Mouse (Mus musculus) kidney, embryonic 15.5 days (tissue): Measurements from ENCODE around the gene Irx6. TPM values are rescaled to one million over a fixed set of nuclear protein-coding genes. Genes with fewer than 3 reads are reported as not detected.

Experiments used
- ATAC-seq: fragments of 200-750 bp; cut with Nextera tagmentation; replicated peaks from 2 replicates; pipeline ENCODE4 v1.8.0; 2017; ENCODE audit warnings: moderate TSS enrichment; ENCODE audit not compliant: low FRiP score
- H3K27ac ChIP-seq: fragments of 300-500 bp; sonication (generic); 2 replicates; pipeline ENCODE4 v1.5.1; 2015; ENCODE audit warnings: mild to moderate bottlenecking, inconsistent platforms
- H3K27me3 ChIP-seq: fragments of 300-500 bp; sonication (generic); 2 replicates; pipeline ENCODE4 v1.6.1; 2015; ENCODE audit warnings: inconsistent platforms
- H3K36me3 ChIP-seq: fragments of 300-500 bp; sonication (generic); 2 replicates; pipeline ENCODE4 v1.6.1; 2015; ENCODE audit warnings: inconsistent platforms
- H3K4me1 ChIP-seq: fragments of 300-500 bp; sonication (generic); 2 replicates; pipeline ENCODE4 v1.6.1; 2015; ENCODE audit warnings: inconsistent platforms
- H3K4me2 ChIP-seq: fragments of 300-500 bp; sonication (generic); 2 replicates; pipeline ENCODE4 v1.6.1; 2015; ENCODE audit warnings: moderate library complexity, mild to moderate bottlenecking, inconsistent platforms
- H3K4me3 ChIP-seq: fragments of 300-500 bp; sonication (generic); replicated peaks from 2 replicates; pipeline ENCODE4 v1.5.1; 2015; ENCODE audit warnings: mild to moderate bottlenecking, inconsistent platforms
- H3K9ac ChIP-seq: fragments of 300-500 bp; sonication (generic); 2 replicates; pipeline ENCODE4 v1.6.1; 2015; ENCODE audit warnings: mild to moderate bottlenecking, inconsistent platforms
- H3K9me3 ChIP-seq: fragments of 300-500 bp; sonication (generic); replicated peaks from 2 replicates; pipeline ENCODE4 v1.6.1; 2016; ENCODE audit warnings: inconsistent platforms
- WGBS: fragments of 180-500 bp; shearing (Covaris S2); methylation state at CpG from one replicate; pipeline ENCODE4 v1.1.7; 2015; ENCODE audit warnings: mixed read lengths; 5-methylcytosine and 5-hydroxymethylcytosine counted together
- polyA plus RNA-seq: library from polyadenylated mRNA; unstranded; fragments of >200 nt; fragmentation: Nextera tagmentation; extraction: Ambion mirVana; gene quantifications from 2 replicates; pipeline ENCODE4 v1.2.1, GENCODE M21; 2015

Gene Irx6
- polyA plus RNA-seq, 1 experiment from 2014 or later, result 0.10 TPM

GRCm38 (mm10) chr8:92723947-92724346 lies 49.9 kb downstream of the Irx6 start:
- H3K9me3 ChIP-seq, result no peaks in the 10 kb centered on the region
- H3K4me2 ChIP-seq, result no peak overlapping the region
- 0 out of 2 replicates have a peak, but pooled peaks cover 3% of the 10 kb centered on the region for H3K4me1 ChIP-seq
- H3K27me3 ChIP-seq, result 0 out of 2 replicates have a peak, but pooled peaks cover 14% of the 10 kb centered on the region
- H3K27ac ChIP-seq, result no peak overlapping the region
- no peak overlapping the region for H3K4me3 ChIP-seq
- 45% methylated on average over 7 of the region's 7 CpGs for WGBS
- H3K9ac ChIP-seq, result no peak overlapping the region
- ATAC-seq, result no peak
- H3K36me3 ChIP-seq, result no peaks in the 10 kb centered on the region

GRCm38 (mm10) chr8:92724359-92724758 lies 50.3 kb downstream of the Irx6 start:
- ATAC-seq, result no peak
- no peaks in the 10 kb centered on the region for H3K36me3 ChIP-seq

More at GRCm38 (mm10) chr8:92724359-92724758, 50.3 kb downstream of the Irx6 start:
- Histone ChIP-seq H3K4me2 (no peak overlapping the region), H3K27ac (no peak overlapping the region), H3K4me3 (no peak overlapping the region), H3K9me3 (no peaks in the 10 kb centered on the region), H3K27me3 (0 out of 2 replicates have a peak, but pooled peaks cover 11% of the 10 kb centered on the region), H3K9ac (no peak overlapping the region), H3K4me1 (0 out of 2 replicates have a peak, but pooled peaks cover 3% of the 10 kb centered on the region)
- 72% methylated on average over 8 of the region's 8 CpGs for WGBS

Other genes with a start within 250 kb of the Irx6 start
- gene Mmp2, start 153.0 kb downstream of the Irx6 start, polyA plus RNA-seq, result 128 and 137 TPM in 2 replicates
- gene Lpcat2, start 181.1 kb downstream of the Irx6 start, polyA plus RNA-seq, result 6.1 and 7.3 TPM in 2 replicates
- 0.16 and 0.55 TPM in 2 replicates for gene Capns2, start 227.1 kb downstream of the Irx6 start, polyA plus RNA-seq